Mouse (Mus musculus): Measurements from ENCODE around the gene Msn. TPM values are rescaled to one million over a fixed set of nuclear protein-coding genes. Genes with fewer than 3 reads are reported as not detected.

The Msn gene
- polyA plus RNA-seq, 1 experiment from 2014 or later, result 107 TPM

DNA sequence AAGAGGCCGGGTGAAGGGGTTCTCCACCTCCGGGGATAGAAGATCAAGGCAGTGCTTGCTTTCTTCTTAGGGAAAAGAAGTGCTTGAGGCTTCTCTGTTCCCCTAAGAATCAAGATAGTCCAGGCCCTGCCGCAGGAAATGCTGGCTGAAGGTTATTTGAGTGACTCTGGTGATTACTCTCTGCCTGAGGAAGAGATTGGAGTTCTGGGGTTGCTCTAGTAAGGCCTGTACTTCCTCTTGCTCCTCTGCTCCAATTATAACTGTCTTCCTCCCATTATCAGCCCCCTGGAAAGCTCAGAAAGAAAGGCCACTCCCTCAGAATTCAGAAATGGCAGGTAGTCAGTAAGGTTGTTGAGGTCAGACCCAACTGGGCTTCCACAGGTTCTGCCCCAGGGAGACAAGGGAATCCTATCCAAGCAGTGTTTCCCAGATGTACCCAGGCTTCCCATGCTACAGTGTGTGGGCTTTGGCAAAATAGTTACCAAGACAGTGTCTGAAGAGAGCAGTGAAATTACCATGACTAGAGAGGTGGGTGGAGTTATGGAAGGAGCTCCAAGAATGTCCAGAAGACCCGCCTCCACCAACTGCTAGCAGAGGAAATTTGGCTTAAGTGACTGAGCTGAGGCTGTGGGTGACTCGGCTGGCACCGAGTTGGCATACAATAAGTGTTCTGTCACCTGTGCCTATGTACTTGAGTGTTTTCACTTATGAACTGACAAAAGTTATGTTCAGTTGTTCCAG is 39.2 kb downstream of the Msn start:
- no peak overlapping the region for H3K27ac ChIP-seq
- no peaks in the 10 kb centered on the region for H3K27me3 ChIP-seq (ENCODE audit: insufficient read depth, low read length)
- ATAC-seq (replicated peaks; ENCODE audit: low FRiP score, low read depth) (no peak), DNase-seq (ENCODE audit: low spot score) (no peak)
- no peak overlapping the region for H3K4me2 ChIP-seq (ENCODE audit: low read length)
- H3K36me3 ChIP-seq (ENCODE audit: insufficient read depth, low read length), result no peaks in the 10 kb centered on the region
- no peak overlapping the region for H3K9ac ChIP-seq (ENCODE audit: low read depth, low read length)
- H3K4me3 ChIP-seq (replicated peaks; ENCODE audit: low read depth, low read length), result no peak overlapping the region
- 62% methylated on average over 6 of the region's 6 CpGs for WGBS
- no peak for TF ChIP-seq CTCF (IDR thresholded peaks at IDR 0.05; ENCODE audit: low read depth)
- no peaks in the 10 kb centered on the region for H3K9me3 ChIP-seq (replicated peaks; ENCODE audit: low read length)
- H3K4me1 ChIP-seq (replicated peaks; ENCODE audit: insufficient read depth, low read length), result no peaks in the 10 kb centered on the region

DNA sequence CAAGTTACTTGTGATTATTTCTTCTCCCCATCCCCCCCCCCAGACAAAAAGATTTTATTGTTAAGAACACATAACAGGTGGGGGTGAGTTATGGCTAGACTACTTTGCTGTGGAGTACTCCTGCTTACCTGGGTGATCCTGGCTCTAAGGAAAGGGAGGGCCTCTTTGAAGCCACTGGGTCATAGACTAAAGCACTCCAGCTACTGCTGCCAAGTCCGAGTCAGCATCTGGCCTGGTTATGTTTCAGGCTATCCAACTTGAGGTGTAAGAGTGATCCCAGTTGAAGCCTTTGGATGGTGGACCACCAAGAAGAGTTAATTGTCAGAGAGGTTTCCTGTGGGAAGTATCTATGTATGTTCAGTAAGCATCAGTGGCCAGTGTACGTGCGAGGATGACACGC is 39.7 kb downstream of the Msn start:
- no peak for ATAC-seq (replicated peaks; ENCODE audit: low FRiP score, low read depth)
- no peak for TF ChIP-seq CTCF (IDR thresholded peaks at IDR 0.05; ENCODE audit: low read depth)
- 82% methylated on average over 4 of the region's 4 CpGs for WGBS

DNA sequence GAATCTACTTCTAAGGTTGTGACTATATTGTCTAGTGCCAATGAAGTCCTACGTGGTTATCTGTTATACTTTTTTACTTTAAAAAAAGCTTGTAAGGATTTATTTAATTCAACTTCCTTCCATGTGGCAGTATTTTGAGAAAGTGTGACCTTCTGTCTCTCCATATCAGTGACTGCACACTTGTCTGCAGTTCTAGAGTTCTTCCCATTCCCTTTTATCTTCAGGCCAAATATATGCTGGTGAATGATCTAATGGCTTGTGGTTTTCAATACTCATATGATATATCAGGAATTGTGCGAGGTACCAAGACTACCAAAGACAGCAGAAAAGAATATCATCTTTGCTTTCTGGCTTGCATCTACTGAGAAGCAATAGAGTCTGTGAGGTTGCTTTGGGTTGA is 43.4 kb downstream of the Msn start:
- H3K27ac ChIP-seq, result no peak overlapping the region
- no peaks in the 10 kb centered on the region for H3K9me3 ChIP-seq (replicated peaks; ENCODE audit: low read length)
- H3K27me3 ChIP-seq (ENCODE audit: insufficient read depth, low read length), result no peaks in the 10 kb centered on the region
- H3K4me1 ChIP-seq (replicated peaks; ENCODE audit: insufficient read depth, low read length), result no peaks in the 10 kb centered on the region
- WGBS, result 78% methylated on average over 2 of the region's 2 CpGs
- no peak overlapping the region for H3K4me2 ChIP-seq (ENCODE audit: low read length)
- no peak overlapping the region for H3K9ac ChIP-seq (ENCODE audit: low read depth, low read length)
- no peak overlapping the region for H3K4me3 ChIP-seq (replicated peaks; ENCODE audit: low read depth, low read length)
- no peak for ATAC-seq (replicated peaks; ENCODE audit: low FRiP score, low read depth)
- TF ChIP-seq CTCF (IDR thresholded peaks at IDR 0.05; ENCODE audit: low read depth), result no peak
- no peak for DNase-seq (ENCODE audit: low spot score)
- H3K36me3 ChIP-seq (ENCODE audit: insufficient read depth, low read length), result no peaks in the 10 kb centered on the region

More for the DNA sequence above, 39.7 kb downstream of the Msn start:
- no peak for DNase-seq (ENCODE audit: low spot score)
- no peaks in the 10 kb centered on the region for H3K27me3 ChIP-seq (ENCODE audit: insufficient read depth, low read length)
- H3K4me2 ChIP-seq (ENCODE audit: low read length), result no peak overlapping the region
- no peaks in the 10 kb centered on the region for H3K36me3 ChIP-seq (ENCODE audit: insufficient read depth, low read length)
- H3K27ac ChIP-seq, result no peak overlapping the region
- no peaks in the 10 kb centered on the region for H3K9me3 ChIP-seq (replicated peaks; ENCODE audit: low read length)
- no peak overlapping the region for H3K4me3 ChIP-seq (replicated peaks; ENCODE audit: low read depth, low read length)
- no peaks in the 10 kb centered on the region for H3K4me1 ChIP-seq (replicated peaks; ENCODE audit: insufficient read depth, low read length)
- no peak overlapping the region for H3K9ac ChIP-seq (ENCODE audit: low read depth, low read length)

DNA sequence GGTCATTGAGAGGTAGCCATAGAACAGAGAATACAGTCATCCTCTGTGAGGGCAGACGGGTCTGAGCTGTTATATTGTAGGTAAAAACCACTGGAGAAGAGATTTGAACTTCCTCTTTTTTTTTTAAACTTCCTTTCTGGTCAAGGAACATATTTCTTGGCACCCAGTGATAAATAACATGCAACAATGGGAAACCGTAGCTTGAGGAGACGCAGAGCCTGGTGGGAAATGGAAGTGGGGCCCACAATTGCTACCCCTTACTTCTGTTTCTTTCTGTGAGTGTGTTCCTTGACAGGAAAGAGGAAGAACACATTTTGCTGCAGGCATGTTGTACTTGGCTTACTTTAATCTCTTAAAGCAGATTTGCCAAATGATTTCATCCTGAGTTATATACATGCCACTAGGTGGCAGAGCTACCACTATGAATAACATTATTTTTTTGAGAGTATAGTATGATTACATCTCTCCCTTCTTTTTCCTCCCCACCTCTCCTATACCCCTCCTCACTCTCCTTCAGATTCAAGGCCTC is 49.2 kb downstream of the Msn start:
- H3K9ac ChIP-seq (ENCODE audit: low read depth, low read length), result no peak overlapping the region
- ATAC-seq (replicated peaks; ENCODE audit: low FRiP score, low read depth), result no peak
- no peaks in the 10 kb centered on the region for H3K9me3 ChIP-seq (replicated peaks; ENCODE audit: low read length)
- peak; percentile 36 for DNase-seq (ENCODE audit: low spot score)
- H3K4me2 ChIP-seq (ENCODE audit: low read length), result no peak overlapping the region
- 67% methylated on average over 3 of the region's 3 CpGs for WGBS
- TF ChIP-seq CTCF (IDR thresholded peaks at IDR 0.05; ENCODE audit: low read depth), result peak; percentile 41
- no peaks in the 10 kb centered on the region for H3K36me3 ChIP-seq (ENCODE audit: insufficient read depth, low read length)
- H3K4me3 ChIP-seq (replicated peaks; ENCODE audit: low read depth, low read length), result no peak overlapping the region
- H3K27me3 ChIP-seq (ENCODE audit: insufficient read depth, low read length), result no peaks in the 10 kb centered on the region
- no peak overlapping the region for H3K27ac ChIP-seq
- no peaks in the 10 kb centered on the region for H3K4me1 ChIP-seq (replicated peaks; ENCODE audit: insufficient read depth, low read length)

DNA sequence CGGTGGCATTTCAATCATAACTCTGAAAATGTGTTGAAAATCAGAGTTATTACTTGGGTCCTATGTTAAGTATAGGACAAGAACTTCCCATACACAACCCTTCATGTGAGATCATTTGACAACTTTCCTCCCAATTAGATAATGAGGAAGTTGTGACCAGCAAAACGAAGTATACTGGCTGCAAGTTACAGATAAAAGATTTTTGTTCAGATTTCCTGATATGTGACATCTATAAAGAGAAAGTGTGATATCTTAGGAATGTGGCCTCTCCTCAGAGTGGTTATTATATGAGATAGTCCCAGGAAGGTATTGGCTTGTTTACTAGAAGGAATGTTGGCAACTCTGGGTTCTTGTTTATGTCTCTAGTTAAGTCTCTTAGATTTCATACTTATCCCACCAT is 52.4 kb downstream of the Msn start:
- 75% methylated on average over 2 of the region's 2 CpGs for WGBS
- Histone ChIP-seq H3K9ac (ENCODE audit: low read depth, low read length) (no peak overlapping the region), H3K9me3 (replicated peaks; ENCODE audit: low read length) (no peaks in the 10 kb centered on the region), H3K27ac (no peak overlapping the region), H3K36me3 (ENCODE audit: insufficient read depth, low read length) (no peaks in the 10 kb centered on the region), H3K27me3 (ENCODE audit: insufficient read depth, low read length) (no peaks in the 10 kb centered on the region), H3K4me2 (ENCODE audit: low read length) (no peak overlapping the region), H3K4me3 (replicated peaks; ENCODE audit: low read depth, low read length) (no peak overlapping the region), H3K4me1 (replicated peaks; ENCODE audit: insufficient read depth, low read length) (no peaks in the 10 kb centered on the region)
- DNase-seq (ENCODE audit: low spot score) (no peak), ATAC-seq (replicated peaks; ENCODE audit: low FRiP score, low read depth) (no peak)
- no peak for TF ChIP-seq CTCF (IDR thresholded peaks at IDR 0.05; ENCODE audit: low read depth)

DNA sequence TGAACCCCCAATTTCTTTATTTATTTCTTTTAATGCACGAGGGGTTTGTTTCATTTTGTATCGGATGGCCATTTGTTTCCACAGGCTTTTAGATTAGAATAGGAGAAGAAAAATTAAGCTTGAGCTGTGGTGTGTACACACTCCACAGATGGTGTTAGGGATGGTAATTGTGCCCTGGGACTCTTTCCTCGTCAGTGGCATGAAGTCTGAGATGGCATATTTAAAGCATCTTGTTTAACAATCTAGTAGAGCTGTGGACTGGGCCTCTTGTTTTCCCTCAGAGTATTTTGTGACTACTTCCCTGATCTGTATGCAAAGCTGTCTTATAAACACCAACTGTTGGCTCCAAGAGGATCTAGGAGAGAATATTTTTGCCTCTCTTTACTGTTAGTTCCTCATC is 57.5 kb downstream of the Msn start:
- no peak for TF ChIP-seq CTCF (IDR thresholded peaks at IDR 0.05; ENCODE audit: low read depth)
- no peaks in the 10 kb centered on the region for H3K27me3 ChIP-seq (ENCODE audit: insufficient read depth, low read length)
- 81% methylated on average over 3 of the region's 3 CpGs for WGBS

More for the DNA sequence above, 57.5 kb downstream of the Msn start:
- no peaks in the 10 kb centered on the region for H3K9me3 ChIP-seq (replicated peaks; ENCODE audit: low read length)
- H3K27ac ChIP-seq, result no peak overlapping the region
- no peak overlapping the region for H3K4me2 ChIP-seq (ENCODE audit: low read length)
- DNase-seq (ENCODE audit: low spot score), result no peak
- H3K36me3 ChIP-seq (ENCODE audit: insufficient read depth, low read length), result no peaks in the 10 kb centered on the region
- no peak for ATAC-seq (replicated peaks; ENCODE audit: low FRiP score, low read depth)
- H3K4me3 ChIP-seq (replicated peaks; ENCODE audit: low read depth, low read length), result no peak overlapping the region
- H3K9ac ChIP-seq (ENCODE audit: low read depth, low read length), result no peak overlapping the region
- no peaks in the 10 kb centered on the region for H3K4me1 ChIP-seq (replicated peaks; ENCODE audit: insufficient read depth, low read length)

All from kidney, postnatal 0 days (tissue).